Mouse (Mus musculus) embryo, embryonic 9.5 days (tissue): ENCODE measurements around the gene Maats1.

Experiments used
- DNase-seq: peaks from one replicate; pipeline ENCODE4 v3.0.0-alpha.2; 2017; ENCODE audit errors: extremely low spot score

Gene Maats1

GRCm38 (mm10) chr16:38370633-38371374, 28.9 kb upstream of the Maats1 start:
- DNase-seq, result no peak

- DNase-seq, result no peak
These were observed 28.1 kb upstream of the Maats1 start for GRCm38 (mm10) chr16:38369992-38370484.

GRCm38 (mm10) chr16:38369431-38369830, 27.5 kb upstream of the Maats1 start:
- DNase-seq, result no peak

GRCm38 (mm10) chr16:38369000-38369399, 27.1 kb upstream of the Maats1 start:
- no peak for DNase-seq

- DNase-seq, result no peak
These were observed 26.4 kb upstream of the Maats1 start for GRCm38 (mm10) chr16:38368336-38368735.

GRCm38 (mm10) chr16:38366231-38366630, 24.3 kb upstream of the Maats1 start:
- DNase-seq, result no peak

- no peak for DNase-seq
These were observed 23.4 kb upstream of the Maats1 start for GRCm38 (mm10) chr16:38365390-38365789.

GRCm38 (mm10) chr16:38363657-38364056, 21.7 kb upstream of the Maats1 start:
- no peak for DNase-seq

- no peak for DNase-seq
These were observed 21.3 kb upstream of the Maats1 start for GRCm38 (mm10) chr16:38363256-38363595.

GRCm38 (mm10) chr16:38362493-38363255, 20.7 kb upstream of the Maats1 start:
- no peak for DNase-seq

- peak; percentile 32 for DNase-seq
These were observed 20.0 kb upstream of the Maats1 start, which contains the start of gene Popdc2 for GRCm38 (mm10) chr16:38361933-38362332. Gene Popdc2, plus strand, starts transcription at chr16:38362209.

- no peak for DNase-seq
These were observed 18.4 kb upstream of the Maats1 start for GRCm38 (mm10) chr16:38360317-38360716.

- DNase-seq, result no peak
These were observed 17.9 kb upstream of the Maats1 start for GRCm38 (mm10) chr16:38359857-38360256.

- DNase-seq, result no peak
These were observed 17.3 kb upstream of the Maats1 start for GRCm38 (mm10) chr16:38359241-38359640.

- DNase-seq, result no peak
These were observed 16.4 kb upstream of the Maats1 start for GRCm38 (mm10) chr16:38358256-38358812.

- no peak for DNase-seq
These were observed 12.4 kb upstream of the Maats1 start for GRCm38 (mm10) chr16:38354185-38354913.

GRCm38 (mm10) chr16:38353642-38354041, 11.7 kb upstream of the Maats1 start:
- no peak for DNase-seq

GRCm38 (mm10) chr16:38352851-38353250, 10.9 kb upstream of the Maats1 start:
- DNase-seq, result no peak

- DNase-seq, result no peak
These were observed 10.1 kb upstream of the Maats1 start for GRCm38 (mm10) chr16:38352031-38352430.

GRCm38 (mm10) chr16:38350939-38351338, 9.0 kb upstream of the Maats1 start:
- no peak for DNase-seq

GRCm38 (mm10) chr16:38350361-38350855, 8.5 kb upstream of the Maats1 start:
- DNase-seq, result no peak

- no peak for DNase-seq
These were observed 7.9 kb upstream of the Maats1 start for GRCm38 (mm10) chr16:38349881-38350280.
